Mouse (Mus musculus): Measurements from ENCODE around the gene Nfs1.
"Not testable (repeated sequence)": the region's sequence is repeated elsewhere in the genome, so short reads cannot be mapped to it uniquely, and the experiment has no call there.

Nfs1 gene

GRCm38 (mm10) chr2:156143367-156143766 lies 619 bp downstream of the Nfs1 start:
- no peak for DNase-seq

GRCm38 (mm10) chr2:156142820-156143219 lies 1.2 kb downstream of the Nfs1 start:
- DNase-seq, result no peak

- DNase-seq, result no peak
These were observed 8.3 kb downstream of the Nfs1 start for GRCm38 (mm10) chr2:156135695-156136094.

GRCm38 (mm10) chr2:156134161-156134560 lies 9.8 kb downstream of the Nfs1 start:
- no peak for DNase-seq

- DNase-seq, result no peak
These were observed 17.0 kb downstream of the Nfs1 start, which contains the start of gene Gm28036 for GRCm38 (mm10) chr2:156126992-156127391. Gm28036 (minus strand) TSS chr2:156127092.

- DNase-seq, result no peak
These were observed 20.3 kb downstream of the Nfs1 start for GRCm38 (mm10) chr2:156123731-156124130.

- DNase-seq, result no peak
These were observed 24.4 kb downstream of the Nfs1 start for GRCm38 (mm10) chr2:156119566-156119965.

GRCm38 (mm10) chr2:156112080-156112423 lies 31.9 kb downstream of the Nfs1 start:
- DNase-seq, result not testable (repeated sequence)

- peak; percentile 88 to 91 for DNase-seq
These were observed 32.5 kb downstream of the Nfs1 start, which contains the start of the genes Cpne1 and Rbm12 for GRCm38 (mm10) chr2:156111358-156112079. Cpne1 (minus strand) TSS chr2:156111965. Rbm12 (minus strand) TSS chr2:156111978.

GRCm38 (mm10) chr2:156110627-156111357 lies 33.2 kb downstream of the Nfs1 start:
- DNase-seq, result no peak

- peak in 1 of 2 experiments; percentile 12 for DNase-seq
These were observed 52.1 kb downstream of the Nfs1 start for GRCm38 (mm10) chr2:156091926-156092325.

GRCm38 (mm10) chr2:156089799-156090198 lies 54.2 kb downstream of the Nfs1 start:
- no peak for DNase-seq

- no peak for DNase-seq
These were observed 56.4 kb downstream of the Nfs1 start for GRCm38 (mm10) chr2:156087391-156088110.

- no peak for DNase-seq
These were observed 59.4 kb downstream of the Nfs1 start for GRCm38 (mm10) chr2:156084541-156084940.

- DNase-seq, result no peak
These were observed 63.6 kb downstream of the Nfs1 start for GRCm38 (mm10) chr2:156080391-156080790.

- DNase-seq, result no peak
These were observed 64.3 kb downstream of the Nfs1 start for GRCm38 (mm10) chr2:156079674-156080073.

GRCm38 (mm10) chr2:156079183-156079560 lies 64.8 kb downstream of the Nfs1 start:
- no peak for DNase-seq

- no peak for DNase-seq
These were observed 65.4 kb downstream of the Nfs1 start for GRCm38 (mm10) chr2:156078421-156079182.

GRCm38 (mm10) chr2:156077461-156077860 lies 66.5 kb downstream of the Nfs1 start:
- no peak for DNase-seq

GRCm38 (mm10) chr2:156073725-156074124 lies 70.3 kb downstream of the Nfs1 start:
- DNase-seq, result peak in 1 of 2 experiments; percentile 24

All from lung, adult 18-20 months (tissue).